Mouse (Mus musculus) left cerebral cortex, adult 9 months (tissue): ENCODE data around the gene Usp25.
A peak's percentile ranks its signal among the peaks of the same experiment; 100 is the strongest.

Experiments used
- DNase-seq, 2 experiments: peaks; one replicate each; pipeline ENCODE4 v3.0.0; 2022; ENCODE audit warnings: low spot score in 2 of 2

The Usp25 gene

DNA sequence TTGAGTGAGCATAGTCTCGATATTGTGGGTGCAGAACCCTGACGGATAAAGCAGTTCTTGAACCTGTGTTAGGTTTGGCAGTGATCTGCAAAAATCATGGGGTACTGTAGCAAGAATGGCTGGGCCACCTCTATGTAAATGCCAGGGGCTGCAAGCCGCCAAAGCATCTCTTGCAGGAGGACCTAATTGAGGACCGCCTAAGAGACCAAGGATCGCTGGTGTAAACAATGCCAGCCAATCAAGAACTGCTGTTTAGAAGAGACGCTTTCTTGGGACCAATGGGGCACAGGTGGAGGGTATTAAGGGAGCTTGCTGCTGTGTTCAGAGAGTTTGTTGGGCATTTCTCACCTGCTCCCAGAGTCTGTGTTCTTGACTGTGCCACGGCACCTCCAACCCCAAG lies 127.1 kb downstream of the Usp25 start:
- no peak for DNase-seq

DNA sequence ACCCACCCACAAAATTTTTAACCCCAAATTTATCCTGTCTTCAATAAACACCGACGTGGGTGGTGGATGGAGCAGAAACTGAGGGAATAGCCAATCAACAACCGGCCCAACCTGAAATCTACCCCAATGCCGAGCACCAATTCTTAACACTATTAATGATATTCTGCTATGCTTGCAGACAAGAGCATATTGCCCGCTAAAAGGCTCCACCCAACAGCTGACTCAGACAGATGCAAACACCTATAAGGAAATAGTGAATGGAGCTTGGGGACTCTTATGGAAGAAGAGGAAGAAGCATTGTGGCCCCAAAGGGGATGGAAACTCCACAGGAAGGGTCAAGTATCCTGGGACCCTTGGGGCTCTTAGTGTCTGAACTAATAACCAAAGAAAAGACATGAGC lies 133.3 kb downstream of the Usp25 start:
- no peak for DNase-seq

DNA sequence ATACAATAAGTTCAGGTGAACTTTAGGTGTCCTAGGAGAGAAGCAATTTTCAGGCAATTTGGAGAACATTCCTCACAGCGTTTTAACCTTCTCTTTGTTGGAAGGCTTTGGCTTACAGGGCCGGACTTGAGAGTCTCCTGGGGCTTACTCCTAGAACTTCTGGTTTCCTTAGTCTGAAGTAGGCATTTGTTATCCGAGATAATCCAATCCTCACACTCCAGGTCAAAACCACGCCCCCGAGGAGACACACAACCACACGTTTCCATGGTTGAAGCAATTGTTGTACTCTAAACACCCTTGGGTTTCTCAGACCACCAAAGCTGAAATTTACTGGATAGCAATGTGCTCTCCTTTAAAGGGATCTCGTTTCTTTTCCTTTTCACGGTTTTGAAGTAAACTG lies 136.8 kb downstream of the Usp25 start:
- DNase-seq: no peak

DNA sequence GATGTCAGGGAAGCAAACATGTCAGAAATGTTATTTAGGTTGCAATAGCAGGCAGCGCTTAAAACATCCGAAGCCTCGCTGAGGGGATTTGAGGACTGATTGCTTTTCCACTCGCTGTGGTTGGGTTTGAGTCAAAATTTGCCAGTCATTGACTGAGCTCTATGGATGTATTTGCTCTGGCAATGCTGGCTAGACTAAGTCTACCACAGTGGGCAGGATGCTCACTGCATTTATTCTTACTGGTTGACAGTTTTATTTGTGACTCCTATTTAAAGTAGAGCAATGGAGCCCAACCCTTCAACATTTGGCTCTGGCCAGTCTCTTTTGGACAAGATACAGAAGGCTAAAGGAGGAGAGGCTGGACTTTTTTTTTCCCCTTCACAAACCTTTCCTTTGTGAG lies 137.4 kb downstream of the Usp25 start:
- DNase-seq: no peak

DNA sequence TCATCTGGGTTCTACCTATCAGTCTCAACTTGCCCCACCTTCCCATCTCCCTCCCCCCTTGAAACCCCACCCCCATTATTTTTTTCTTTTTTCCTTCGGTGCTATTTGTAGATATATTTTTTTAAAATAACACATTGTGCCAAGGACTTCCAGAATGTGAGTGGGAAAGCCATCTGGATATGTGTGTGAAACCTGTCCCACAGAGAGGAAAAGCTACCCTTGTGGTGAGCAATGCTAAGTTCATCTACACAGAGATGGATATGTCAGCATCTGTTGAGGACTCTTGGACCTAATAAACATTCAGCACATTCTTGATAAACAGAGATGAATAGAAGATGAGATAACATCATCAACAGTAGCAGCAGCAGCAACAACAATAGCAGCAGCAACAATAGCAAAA lies 138.8 kb downstream of the Usp25 start:
- DNase-seq: peak in 1 of 2 experiments; percentile 66

DNA sequence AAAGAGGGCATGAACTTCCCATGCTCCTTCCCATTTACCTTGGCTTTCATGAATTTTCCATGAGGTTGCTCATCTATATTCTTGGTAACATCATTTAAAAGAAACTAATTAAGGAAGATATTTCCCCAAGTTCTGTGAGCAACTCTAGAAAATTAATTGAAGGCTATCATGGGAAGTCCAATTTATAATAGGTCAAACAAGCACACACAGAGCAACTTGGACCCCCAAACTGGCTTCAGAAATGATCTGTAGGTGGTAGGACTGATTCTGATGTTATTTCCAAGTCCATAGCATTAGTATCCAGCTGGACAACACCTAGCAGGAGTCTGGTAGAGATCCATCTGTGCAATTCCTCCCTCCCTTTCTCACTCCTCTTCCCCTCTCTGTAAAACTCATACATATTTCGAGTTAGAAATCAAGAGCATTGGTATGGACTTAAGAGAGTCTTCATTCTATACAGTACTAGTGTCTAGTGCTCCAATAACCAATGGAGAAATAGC lies 139.8 kb downstream of the Usp25 start:
- DNase-seq: no peak

DNA sequence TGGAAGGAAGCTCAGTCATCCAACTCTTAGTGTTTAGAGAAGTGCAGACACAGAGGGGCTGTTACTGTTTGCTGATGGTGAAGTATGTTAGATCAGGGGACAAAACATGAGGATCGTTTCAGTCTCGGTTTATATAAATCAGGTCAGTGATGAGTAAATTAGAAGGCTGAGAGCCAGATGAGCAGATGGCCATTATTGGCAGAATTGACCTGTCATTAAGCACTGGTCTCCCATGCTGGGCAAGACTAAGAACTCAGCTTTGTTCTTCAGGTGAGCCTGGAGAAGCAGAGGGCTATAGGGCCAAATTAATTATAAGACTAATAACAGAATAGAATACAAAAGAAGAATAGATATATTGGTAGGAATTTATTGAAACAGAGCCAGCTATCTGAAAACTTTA lies 140.3 kb downstream of the Usp25 start:
- no peak for DNase-seq

DNA sequence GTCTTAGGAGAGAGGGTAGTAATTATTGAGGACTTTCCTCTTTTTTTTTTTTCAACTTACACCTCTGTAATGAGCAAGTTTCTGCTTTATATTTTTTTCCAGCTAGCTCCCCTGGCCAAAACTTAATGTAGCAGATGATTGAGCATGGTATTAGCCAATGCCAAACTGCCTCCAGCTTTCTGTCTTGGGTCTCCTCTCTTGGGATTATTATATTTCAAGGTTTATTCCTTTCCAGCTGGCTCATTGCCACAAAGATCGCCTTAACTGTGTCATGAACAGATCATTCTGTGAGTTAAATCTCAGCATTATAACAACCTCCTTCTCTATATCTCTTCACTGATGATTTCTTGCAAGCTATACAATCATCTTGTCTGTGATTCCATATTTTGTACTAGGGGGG lies 141.3 kb downstream of the Usp25 start:
- no peak for DNase-seq
